ENCODE assay signal across 9 mouse cellular contexts in the genomic region with DNA sequence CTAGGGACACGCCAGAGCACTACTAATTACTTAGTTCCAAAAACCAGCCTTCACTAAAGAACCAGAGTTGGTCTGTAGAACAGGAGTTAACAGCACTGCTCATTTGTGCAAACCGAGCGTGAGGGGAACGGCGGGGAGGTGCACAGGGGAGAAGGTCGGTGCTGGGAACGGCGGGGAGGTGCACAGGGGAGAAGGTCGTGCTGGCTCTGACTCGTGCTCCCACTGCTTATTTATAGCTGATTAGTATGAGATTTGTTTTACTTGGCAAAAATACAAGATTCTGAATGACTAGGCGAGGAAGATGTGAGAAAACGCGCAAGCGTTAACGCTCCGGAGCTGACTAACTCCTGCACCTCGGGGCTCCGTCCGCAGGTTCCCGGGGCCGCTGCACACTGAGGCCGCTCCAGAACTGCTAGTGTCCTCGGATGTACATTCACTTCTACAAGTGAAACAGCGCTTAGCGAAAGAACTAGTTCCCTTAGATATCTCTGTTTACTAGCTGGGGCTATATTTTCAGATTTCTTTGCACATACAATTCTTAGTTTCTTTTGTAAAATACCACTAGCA.
DNase-seq lines count a peak whose midpoint lies in the region; ATAC-seq lines count a peak whose summit lies in the region.
"Had no signal": no experiment of that assay in that cellular context is flagged by ENCODE, and none has a peak within 500 bp of the region (broad histone marks: within the 10 kb centered on the region; RNA-seq: fewer than 3 reads in every experiment).

No protein-coding gene starts in this region.

- no peaks in the 10 kb centered on the region for H3K9me3 ChIP-seq in intestine, embryonic 16.5 days (ENCODE audit: control insufficient read depth, low read length)
- no peaks in the 10 kb centered on the region for H3K9me3 ChIP-seq in midbrain, embryonic 15.5 days
- H3K9me3 ChIP-seq: midbrain, embryonic 12.5 days had no signal

- peak; percentile 17 for DNase-seq in right cerebral cortex, adult 18-20 months
- no peak for DNase-seq in right cerebral cortex, postnatal 10 days (ENCODE audit: low spot score in 2 of 2)
- peak; percentile 38 for DNase-seq in lung, postnatal 10 days
- DNase-seq in MN1 (ENCODE audit: low spot score): no peak
- no peak for DNase-seq in gastrocnemius, postnatal 10 days

- WGBS in intestine, embryonic 16.5 days: 65% methylated on average over 25 of the region's 25 CpGs
- 76% methylated on average over 25 of the region's 25 CpGs for WGBS in midbrain, embryonic 15.5 days

- peak overlapping the region; percentile 12; the same call in 1 of the 2 replicates for H3K4me2 ChIP-seq in intestine, embryonic 16.5 days (ENCODE audit: low read depth, low read length)
- no peak overlapping the region for H3K4me2 ChIP-seq in midbrain, embryonic 15.5 days
- H3K4me2 ChIP-seq: midbrain, embryonic 12.5 days had no signal

- peak; percentile 59; the same call in 1 of the 2 replicates for ATAC-seq in intestine, embryonic 16.5 days
- ATAC-seq in granulocyte monocyte progenitor cell, adult 5-6 weeks (replicated peaks; ENCODE audit: poor library complexity, severe bottlenecking): no peak
- no peak for ATAC-seq in midbrain, embryonic 15.5 days (replicated peaks)

- H3K36me3 ChIP-seq in intestine, embryonic 16.5 days (ENCODE audit: control insufficient read depth, insufficient read depth, low read length): no peaks in the 10 kb centered on the region
- no peaks in the 10 kb centered on the region for H3K36me3 ChIP-seq in midbrain, embryonic 15.5 days (replicated peaks)

- no peaks in the 10 kb centered on the region for H3K27me3 ChIP-seq in intestine, embryonic 16.5 days (replicated peaks; ENCODE audit: control insufficient read depth, insufficient read depth, low read length)
- H3K27me3 ChIP-seq in midbrain, embryonic 15.5 days (replicated peaks): no peaks in the 10 kb centered on the region
- H3K27me3 ChIP-seq: midbrain, embryonic 12.5 days had no signal

- no peak overlapping the region for H3K27ac ChIP-seq in intestine, embryonic 16.5 days (ENCODE audit: low read length)
- H3K27ac ChIP-seq in midbrain, embryonic 15.5 days: no peak overlapping the region
- H3K27ac ChIP-seq: midbrain, embryonic 12.5 days had no signal

- H3K4me1 ChIP-seq in intestine, embryonic 16.5 days (ENCODE audit: control insufficient read depth, insufficient read depth, low read length): no peaks in the 10 kb centered on the region
- no peaks in the 10 kb centered on the region for H3K4me1 ChIP-seq in midbrain, embryonic 15.5 days
- H3K4me1 ChIP-seq: midbrain, embryonic 12.5 days had no signal

- H3K4me3 ChIP-seq in intestine, embryonic 16.5 days (ENCODE audit: low read length): no peak overlapping the region
- H3K4me3 ChIP-seq in midbrain, embryonic 15.5 days: no peak overlapping the region
- H3K4me3 ChIP-seq: midbrain, embryonic 12.5 days had no signal

- no peak overlapping the region for H3K9ac ChIP-seq in intestine, embryonic 16.5 days (ENCODE audit: low read depth, low read length)
- no peak overlapping the region for H3K9ac ChIP-seq in midbrain, embryonic 15.5 days
- H3K9ac ChIP-seq: midbrain, embryonic 12.5 days had no signal

Comparison
In these comparisons a context has a peak if more than half of its experiments do, and no peak if none do; other contexts are left out.
1. DNase-seq: peak in right cerebral cortex, adult 18-20 months (single experiment) and lung, postnatal 10 days (single experiment); none in right cerebral cortex, postnatal 10 days (0 of 2), MN1 (single experiment) and gastrocnemius, postnatal 10 days (single experiment).